Mouse (Mus musculus): ENCODE measurements around the gene Limch1.

GRCm38 (mm10) chr5:67011985-67012384, 266.4 kb downstream of the Limch1 start:
- no peak for TF ChIP-seq GATA1 (IDR thresholded peaks at IDR 0.05; ENCODE audit: borderline replicate concordance, low read length)
- no peak for TF ChIP-seq FLI1 (IDR thresholded peaks at IDR 0.05; ENCODE audit: low read length)
